Mouse (Mus musculus): ENCODE results near the gene Gramd1c. TPM values are rescaled to one million over a fixed set of nuclear protein-coding genes. Genes with fewer than 3 reads are reported as not detected.
A peak's percentile ranks its signal among the peaks of the same experiment; 100 is the strongest.

The Gramd1c gene
- polyA plus RNA-seq, 2 experiments = 4.6 to 6.7 TPM

DNA sequence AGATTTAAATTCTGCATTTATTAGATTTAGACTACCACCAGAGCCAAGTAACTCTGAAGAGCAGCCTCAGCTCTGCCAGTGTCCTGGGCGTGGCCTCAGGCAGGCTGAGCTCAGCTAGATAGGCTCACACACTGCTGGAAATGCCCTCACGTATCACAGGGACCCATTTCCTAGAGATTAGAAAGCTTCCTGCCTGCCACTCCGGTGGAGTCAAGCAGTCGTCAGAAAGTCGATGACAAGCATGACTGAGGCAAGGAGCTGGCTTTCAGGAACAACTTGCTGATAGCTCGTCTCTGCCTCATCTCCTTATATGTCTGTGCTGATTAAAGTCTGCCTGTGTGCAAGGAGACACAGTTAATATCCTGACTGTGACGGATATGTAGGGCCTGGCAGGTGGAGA, 44.8 kb downstream of the Gramd1c start:
- H3K36me3 ChIP-seq (ENCODE audit: control insufficient read depth, insufficient read depth, low read length) = no peaks in the 10 kb centered on the region
- no peaks in the 10 kb centered on the region for H3K27me3 ChIP-seq (ENCODE audit: control insufficient read depth, insufficient read depth, low read length)
- H3K9ac ChIP-seq (ENCODE audit: low read depth, low read length, severe bottlenecking) = no peak overlapping the region
- no peak overlapping the region for H3K4me3 ChIP-seq (replicated peaks; ENCODE audit: low read length)
- WGBS = 51% methylated on average over 7 of the region's 7 CpGs
- no peak overlapping the region for H3K27ac ChIP-seq (replicated peaks; ENCODE audit: low read depth, low read length)
- no peak for ATAC-seq (ENCODE audit: low FRiP score, low read depth)
- H3K4me1 ChIP-seq (ENCODE audit: control insufficient read depth, insufficient read depth, low read length) = no peaks in the 10 kb centered on the region
- H3K9me3 ChIP-seq (ENCODE audit: control insufficient read depth, low read length) = no peaks in the 10 kb centered on the region
- H3K4me2 ChIP-seq (replicated peaks; ENCODE audit: low read depth, low read length, severe bottlenecking) = no peak overlapping the region
- TF ChIP-seq POLR2A (IDR thresholded peaks at IDR 0.05; ENCODE audit: borderline replicate concordance, extremely low read depth, insufficient read depth, insufficient read length) = no peak
- no peak for DNase-seq (ENCODE audit: low spot score)

DNA sequence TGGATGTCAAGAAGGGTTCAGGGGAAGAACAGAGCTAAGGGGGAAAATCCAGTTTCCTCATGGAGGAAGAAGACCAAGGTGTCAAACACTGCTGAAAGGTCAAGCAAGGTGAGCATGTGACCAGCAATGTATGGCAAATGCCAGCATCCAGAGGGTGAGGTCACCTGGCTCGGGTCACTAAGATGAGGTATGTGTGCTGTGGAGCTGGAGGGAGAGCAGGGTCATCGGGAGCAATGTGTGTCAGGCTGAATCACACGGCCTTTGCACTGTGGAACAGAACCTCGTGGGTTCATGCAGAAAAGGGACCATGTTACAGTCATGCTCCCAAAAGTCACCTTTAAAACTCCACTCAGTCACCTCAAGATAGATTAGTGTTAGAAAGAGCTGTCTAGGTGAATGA, 45.4 kb downstream of the Gramd1c start:
- no peak overlapping the region for H3K4me3 ChIP-seq (replicated peaks; ENCODE audit: low read length)
- H3K9me3 ChIP-seq (ENCODE audit: control insufficient read depth, low read length) = no peaks in the 10 kb centered on the region
- no peak for ATAC-seq (ENCODE audit: low FRiP score, low read depth)
- H3K27ac ChIP-seq (replicated peaks; ENCODE audit: low read depth, low read length) = no peak overlapping the region
- H3K9ac ChIP-seq (ENCODE audit: low read depth, low read length, severe bottlenecking) = no peak overlapping the region
- H3K4me2 ChIP-seq (replicated peaks; ENCODE audit: low read depth, low read length, severe bottlenecking) = no peak overlapping the region
- WGBS = 94% methylated on average over 4 of the region's 4 CpGs
- TF ChIP-seq POLR2A (IDR thresholded peaks at IDR 0.05; ENCODE audit: borderline replicate concordance, extremely low read depth, insufficient read depth, insufficient read length) = no peak
- H3K4me1 ChIP-seq (ENCODE audit: control insufficient read depth, insufficient read depth, low read length) = no peaks in the 10 kb centered on the region
- H3K36me3 ChIP-seq (ENCODE audit: control insufficient read depth, insufficient read depth, low read length) = no peaks in the 10 kb centered on the region
- DNase-seq (ENCODE audit: low spot score) = no peak
- H3K27me3 ChIP-seq (ENCODE audit: control insufficient read depth, insufficient read depth, low read length) = no peaks in the 10 kb centered on the region

DNA sequence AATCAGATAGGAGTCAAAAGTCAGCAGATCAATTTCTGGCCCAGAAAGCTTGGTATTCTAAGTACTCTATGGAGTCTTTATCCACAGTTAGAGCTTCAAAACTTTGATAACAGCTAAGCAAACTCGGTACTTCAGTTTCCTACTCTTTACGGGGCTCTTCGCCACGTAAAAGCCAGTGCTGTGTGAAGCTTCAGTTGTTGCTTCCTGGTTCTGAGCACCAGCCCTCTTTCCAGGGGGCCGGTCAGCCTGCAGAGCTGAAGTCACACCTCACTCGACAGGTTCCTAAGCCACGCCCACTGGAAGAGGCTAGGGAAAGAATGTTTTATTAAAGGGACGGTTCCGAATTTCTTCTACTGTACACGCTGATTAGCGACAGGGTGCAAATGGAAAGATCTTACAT, 47.0 kb downstream of the Gramd1c start:
- Histone ChIP-seq H3K9ac (ENCODE audit: low read depth, low read length, severe bottlenecking) (no peak overlapping the region), H3K9me3 (ENCODE audit: control insufficient read depth, low read length) (no peaks in the 10 kb centered on the region), H3K4me1 (ENCODE audit: control insufficient read depth, insufficient read depth, low read length) (no peaks in the 10 kb centered on the region), H3K27ac (replicated peaks; ENCODE audit: low read depth, low read length) (no peak overlapping the region), H3K4me3 (replicated peaks; ENCODE audit: low read length) (peak overlapping the region; percentile 26), H3K27me3 (ENCODE audit: control insufficient read depth, insufficient read depth, low read length) (no peaks in the 10 kb centered on the region), H3K36me3 (ENCODE audit: control insufficient read depth, insufficient read depth, low read length) (no peaks in the 10 kb centered on the region), H3K4me2 (replicated peaks; ENCODE audit: low read depth, low read length, severe bottlenecking) (peak overlapping the region; percentile 42)
- 7% methylated on average over 11 of the region's 11 CpGs for whole genome bisulfite sequencing
- DNase-seq (ENCODE audit: low spot score) (peak; percentile 35), ATAC-seq (ENCODE audit: low FRiP score, low read depth) (peak; percentile 63; the same call in 1 of the 2 replicates)
- no peak for TF ChIP-seq POLR2A (IDR thresholded peaks at IDR 0.05; ENCODE audit: borderline replicate concordance, extremely low read depth, insufficient read depth, insufficient read length)

DNA sequence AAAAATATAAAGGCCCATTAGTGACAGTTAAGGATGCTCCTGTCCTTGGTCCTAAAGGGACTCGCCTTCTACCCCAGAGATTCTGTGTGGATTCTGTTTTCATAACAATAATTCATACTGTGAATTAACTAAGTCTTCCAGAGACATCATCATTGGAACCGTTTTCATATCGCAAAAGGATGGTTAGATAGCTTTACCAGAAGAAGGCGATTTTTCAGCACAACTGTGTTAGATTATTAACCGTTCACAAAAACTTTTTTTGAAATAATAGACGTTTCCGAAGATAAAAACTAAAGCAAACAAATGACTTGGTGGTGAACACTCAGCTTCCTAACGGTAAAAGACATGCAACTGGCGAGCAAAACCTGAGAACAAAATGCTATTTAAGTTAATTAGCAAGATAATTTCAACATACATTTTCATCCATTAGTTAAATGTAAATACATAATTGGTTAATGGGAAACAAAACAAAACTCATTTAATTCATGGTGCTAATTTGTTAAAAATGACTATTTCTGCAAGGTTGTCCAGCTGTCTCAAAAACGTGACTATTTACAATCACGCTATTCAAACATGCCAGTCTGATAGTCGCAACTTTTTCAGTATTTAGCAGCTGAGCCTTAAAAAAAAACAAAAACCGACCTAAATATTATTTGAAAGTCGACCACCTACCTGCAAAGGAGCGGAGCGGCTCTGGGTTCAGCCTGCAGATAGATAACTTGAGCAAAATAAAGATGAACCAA, 47.6 kb downstream of the Gramd1c start:
- H3K4me3 ChIP-seq (replicated peaks; ENCODE audit: low read length) = peak overlapping the region; percentile 26
- H3K4me2 ChIP-seq (replicated peaks; ENCODE audit: low read depth, low read length, severe bottlenecking) = peak overlapping the region; percentile 42

DNA sequence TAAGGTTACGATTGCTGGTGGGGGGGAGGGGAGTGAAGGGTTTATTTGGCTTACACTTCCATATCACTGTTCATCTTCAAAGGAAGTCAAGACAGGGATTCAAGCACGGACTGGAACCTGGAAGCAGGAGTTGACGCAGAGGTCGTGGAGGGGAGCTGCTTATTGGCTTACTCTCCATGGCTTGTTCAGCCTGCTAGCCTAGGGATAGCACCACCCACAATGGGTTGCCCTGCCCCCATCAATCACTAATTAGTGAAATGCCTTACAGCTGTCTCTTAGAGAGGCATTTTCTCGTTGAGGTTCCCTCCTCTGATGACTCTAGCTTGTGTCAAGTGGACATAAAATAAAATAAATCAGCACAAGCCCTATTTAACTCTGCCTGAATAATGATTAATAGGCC, 52.1 kb downstream of the Gramd1c start:
- Histone ChIP-seq H3K27ac (replicated peaks; ENCODE audit: low read depth, low read length) (no peak overlapping the region), H3K9me3 (ENCODE audit: control insufficient read depth, low read length) (no peaks in the 10 kb centered on the region), H3K4me2 (replicated peaks; ENCODE audit: low read depth, low read length, severe bottlenecking) (no peak overlapping the region), H3K27me3 (ENCODE audit: control insufficient read depth, insufficient read depth, low read length) (no peaks in the 10 kb centered on the region), H3K9ac (ENCODE audit: low read depth, low read length, severe bottlenecking) (no peak overlapping the region), H3K4me3 (replicated peaks; ENCODE audit: low read length) (no peak overlapping the region), H3K4me1 (ENCODE audit: control insufficient read depth, insufficient read depth, low read length) (no peaks in the 10 kb centered on the region), H3K36me3 (ENCODE audit: control insufficient read depth, insufficient read depth, low read length) (no peaks in the 10 kb centered on the region)
- WGBS = 61% methylated on average over 5 of the region's 5 CpGs
- no peak for DNase-seq (ENCODE audit: low spot score)
- ATAC-seq (ENCODE audit: low FRiP score, low read depth) = no peak
- no peak for TF ChIP-seq POLR2A (IDR thresholded peaks at IDR 0.05; ENCODE audit: borderline replicate concordance, extremely low read depth, insufficient read depth, insufficient read length)

More for the DNA sequence above, 47.6 kb downstream of the Gramd1c start:
- Histone ChIP-seq H3K27me3 (ENCODE audit: control insufficient read depth, insufficient read depth, low read length) (no peaks in the 10 kb centered on the region), H3K9ac (ENCODE audit: low read depth, low read length, severe bottlenecking) (no peak overlapping the region), H3K4me1 (ENCODE audit: control insufficient read depth, insufficient read depth, low read length) (no peaks in the 10 kb centered on the region), H3K36me3 (ENCODE audit: control insufficient read depth, insufficient read depth, low read length) (no peaks in the 10 kb centered on the region), H3K9me3 (ENCODE audit: control insufficient read depth, low read length) (no peaks in the 10 kb centered on the region), H3K27ac (replicated peaks; ENCODE audit: low read depth, low read length) (no peak overlapping the region)
- no peak for ATAC-seq (ENCODE audit: low FRiP score, low read depth)
- TF ChIP-seq POLR2A (IDR thresholded peaks at IDR 0.05; ENCODE audit: borderline replicate concordance, extremely low read depth, insufficient read depth, insufficient read length) = no peak
- WGBS = 63% methylated on average over 16 of the region's 16 CpGs
- no peak for DNase-seq (ENCODE audit: low spot score)

All from limb, embryonic 14.5 days (tissue).